Mouse (Mus musculus) heart, embryonic 13.5 days (tissue): Measurements from ENCODE around the gene Gps2. TPM values are rescaled to one million over a fixed set of nuclear protein-coding genes. Genes with fewer than 3 reads are reported as not detected.
"Not testable (repeated sequence)": the region's sequence is repeated elsewhere in the genome, so short reads cannot be mapped to it uniquely, and the experiment has no call there.

Experiments
- ATAC-seq: fragments of 200-750 bp; cut with Nextera tagmentation; 2 replicates; pipeline ENCODE4 v1.8.0; 2017; ENCODE audit warnings: moderate TSS enrichment; ENCODE audit not compliant: insufficient number of reproducible peaks, low FRiP score, low TSS enrichment; ENCODE audit errors: extremely low read depth
- H3K27ac ChIP-seq: fragments of 300-500 bp; sonication (generic); replicated peaks from 2 replicates; pipeline ENCODE4 v1.5.1; 2015; ENCODE audit warnings: moderate library complexity, mild to moderate bottlenecking, inconsistent platforms
- H3K27me3 ChIP-seq: fragments of 300-500 bp; sonication (generic); replicated peaks from 2 replicates; pipeline ENCODE4 v1.6.1; 2015; ENCODE audit warnings: mild to moderate bottlenecking, inconsistent platforms
- H3K36me3 ChIP-seq: fragments of 300-500 bp; sonication (generic); 2 replicates; pipeline ENCODE4 v1.6.1; 2015; ENCODE audit warnings: mild to moderate bottlenecking, inconsistent platforms
- H3K4me1 ChIP-seq: fragments of 300-500 bp; sonication (generic); 2 replicates; pipeline ENCODE4 v1.6.1; 2015; ENCODE audit warnings: inconsistent platforms
- H3K4me2 ChIP-seq: fragments of 300-500 bp; sonication (generic); 2 replicates; pipeline ENCODE4 v1.6.1; 2015; ENCODE audit warnings: inconsistent platforms, mild to moderate bottlenecking, moderate library complexity
- H3K4me3 ChIP-seq: fragments of 300-500 bp; sonication (generic); 2 replicates; pipeline ENCODE4 v1.5.1; 2015; ENCODE audit warnings: moderate library complexity, mild to moderate bottlenecking, inconsistent platforms
- H3K9ac ChIP-seq: fragments of 300-500 bp; sonication (generic); 2 replicates; pipeline ENCODE4 v1.6.1; 2015; ENCODE audit warnings: inconsistent platforms, mild to moderate bottlenecking, moderate library complexity
- H3K9me3 ChIP-seq: fragments of 300-500 bp; sonication (generic); 2 replicates; pipeline ENCODE4 v1.6.1; 2016; ENCODE audit warnings: inconsistent platforms
- WGBS: fragments of 180-500 bp; shearing (Covaris S2); methylation state at CpG from one replicate; pipeline ENCODE4 v1.1.7; 2015; ENCODE audit warnings: mixed read lengths; 5-methylcytosine and 5-hydroxymethylcytosine counted together
- microRNA-seq: library from miRNA; unstranded; fragments of <30 nt; microRNA quantifications from one replicate; pipeline ENCODE4, GENCODE M21; 2016
- polyA plus RNA-seq: library from polyadenylated mRNA; unstranded; fragments of >200 nt; fragmentation: Nextera tagmentation; extraction: Ambion mirVana; gene quantifications from 2 replicates; pipeline ENCODE4 v1.2.1, GENCODE M21; 2015

Gene Gps2
- polyA plus RNA-seq, 1 experiment from 2014 or later: 45.0 TPM

DNA sequence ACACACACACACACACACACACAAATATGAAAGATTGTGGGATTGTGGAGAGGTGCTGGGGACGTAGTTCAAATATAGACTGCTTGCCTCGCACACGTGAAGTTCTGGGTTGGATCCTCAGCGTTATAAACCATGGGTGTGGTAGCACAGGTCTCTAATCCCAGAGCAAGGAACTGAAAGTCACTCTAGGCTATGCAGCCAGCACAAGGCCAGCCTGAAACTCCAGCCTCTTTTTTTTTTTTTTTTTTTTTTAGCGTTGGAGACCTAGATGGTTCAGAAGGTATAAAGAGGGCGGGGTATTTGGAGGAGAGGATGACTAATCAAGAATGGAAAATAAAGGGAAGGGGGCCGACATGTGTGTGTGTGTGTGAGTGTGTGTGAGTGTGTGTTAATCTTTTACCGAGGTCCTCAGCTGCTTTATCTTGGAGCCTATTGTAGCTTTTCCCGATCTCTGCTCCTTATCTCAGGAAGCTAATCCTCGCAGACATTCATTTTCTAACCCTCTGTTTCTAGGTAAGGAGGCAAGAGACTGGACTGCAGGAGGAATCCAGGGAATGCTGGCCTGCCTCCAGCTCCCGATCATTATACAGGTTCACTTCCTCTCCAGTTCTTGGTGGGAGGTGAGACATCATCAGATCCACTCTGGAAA lies 39.7 kb downstream of the Gps2 start:
- Histone ChIP-seq H3K4me1 (peaks cover 14% of the 10 kb centered on the region), H3K27me3 (peaks cover 34% of the 10 kb centered on the region), H3K4me3 (no peak overlapping the region), H3K36me3 (no peaks in the 10 kb centered on the region), H3K9ac (peak overlapping the region; percentile 21; the same call in 1 of the 2 replicates), H3K27ac (no peak overlapping the region), H3K9me3 (no peaks in the 10 kb centered on the region), H3K4me2 (no peak overlapping the region; the same call in 1 of the 2 replicates)
- ATAC-seq: no peak
- 31% methylated on average over 11 of the region's 11 CpGs for whole genome bisulfite sequencing

DNA sequence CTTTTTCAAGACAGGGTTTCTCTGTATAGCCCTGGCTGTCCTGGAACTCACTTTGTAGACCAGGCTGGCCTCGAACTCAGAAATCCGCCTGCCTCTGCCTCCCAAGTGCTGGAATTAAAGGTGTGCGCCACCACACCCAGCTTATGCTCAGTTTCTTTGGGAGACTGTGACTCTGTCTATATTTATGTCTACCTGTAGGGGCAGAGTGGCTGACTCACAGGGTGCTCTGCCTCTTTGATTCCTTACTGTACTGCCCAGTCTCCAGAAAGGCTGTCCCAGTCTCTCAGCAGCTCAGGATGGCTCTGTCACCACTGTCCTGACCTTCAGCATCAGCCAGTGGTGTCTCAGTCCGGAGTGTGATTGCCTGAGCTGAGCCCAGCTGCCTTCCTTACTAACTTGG lies 41.9 kb downstream of the Gps2 start:
- 69% methylated on average over 4 of the region's 4 CpGs for WGBS
- H3K36me3 ChIP-seq, H3K4me3 ChIP-seq, H3K9ac ChIP-seq, H3K4me1 ChIP-seq, ATAC-seq, H3K27ac ChIP-seq, H3K9me3 ChIP-seq, H3K4me2 ChIP-seq: not testable (repeated sequence)
- H3K27me3 ChIP-seq: peaks cover 48% of the 10 kb centered on the region

DNA sequence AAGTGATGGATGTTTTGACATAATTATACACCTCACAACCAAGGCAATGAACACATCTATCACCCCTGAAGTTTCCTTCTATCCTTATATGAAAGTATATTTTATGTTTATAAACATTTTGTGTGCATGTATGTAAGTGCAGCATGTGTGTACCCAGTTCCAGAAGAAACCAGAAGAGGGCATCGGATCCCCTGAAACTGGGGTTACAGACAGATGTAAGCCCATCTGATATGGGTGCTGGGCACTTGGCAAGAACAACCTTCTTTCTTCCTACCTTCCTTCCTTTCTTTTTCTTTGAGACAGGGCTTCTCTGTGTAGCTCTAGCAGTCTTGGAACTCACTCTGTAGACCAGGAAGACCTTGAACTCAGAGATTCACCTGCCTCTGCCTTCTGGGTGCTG lies 42.5 kb downstream of the Gps2 start:
- H3K9ac ChIP-seq: no peak overlapping the region
- H3K27ac ChIP-seq: no peak overlapping the region
- no peak for ATAC-seq
- no peaks in the 10 kb centered on the region for H3K36me3 ChIP-seq
- H3K4me1 ChIP-seq: peaks cover 10% of the 10 kb centered on the region; the same call in 1 of the 2 replicates
- H3K4me3 ChIP-seq: no peak overlapping the region
- no peak overlapping the region for H3K4me2 ChIP-seq
- WGBS: 53% methylated on average over 1 of the region's 1 CpGs
- no peaks in the 10 kb centered on the region for H3K9me3 ChIP-seq
- H3K27me3 ChIP-seq: peaks cover 48% of the 10 kb centered on the region

DNA sequence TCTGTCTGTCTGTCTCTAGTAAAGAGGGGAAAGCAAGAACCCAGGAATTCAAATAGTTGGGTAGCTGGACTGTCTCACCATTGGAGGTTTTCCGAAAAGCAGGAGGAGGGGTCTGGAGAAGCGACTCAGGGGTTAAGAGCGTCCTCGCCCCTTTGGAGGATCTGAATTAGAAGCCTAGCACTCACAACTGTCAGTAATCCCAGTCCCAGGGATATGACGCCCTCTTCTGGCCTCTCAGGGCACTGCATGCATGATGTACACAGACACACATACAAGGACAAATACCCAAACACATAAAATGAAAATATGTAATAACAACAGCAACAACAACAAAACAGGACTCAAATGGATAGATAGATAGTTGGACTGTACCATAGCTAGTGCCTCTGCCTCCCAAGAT lies 46.9 kb downstream of the Gps2 start:
- no peak overlapping the region for H3K27ac ChIP-seq
- ATAC-seq: no peak
- no peak overlapping the region for H3K4me2 ChIP-seq
- peaks cover 80% of the 10 kb centered on the region for H3K27me3 ChIP-seq
- peaks cover 7% of the 10 kb centered on the region for H3K4me1 ChIP-seq
- no peaks in the 10 kb centered on the region for H3K9me3 ChIP-seq
- WGBS: 32% methylated on average over 5 of the region's 5 CpGs
- no peak overlapping the region for H3K9ac ChIP-seq
- no peaks in the 10 kb centered on the region for H3K36me3 ChIP-seq
- H3K4me3 ChIP-seq: no peak overlapping the region

DNA sequence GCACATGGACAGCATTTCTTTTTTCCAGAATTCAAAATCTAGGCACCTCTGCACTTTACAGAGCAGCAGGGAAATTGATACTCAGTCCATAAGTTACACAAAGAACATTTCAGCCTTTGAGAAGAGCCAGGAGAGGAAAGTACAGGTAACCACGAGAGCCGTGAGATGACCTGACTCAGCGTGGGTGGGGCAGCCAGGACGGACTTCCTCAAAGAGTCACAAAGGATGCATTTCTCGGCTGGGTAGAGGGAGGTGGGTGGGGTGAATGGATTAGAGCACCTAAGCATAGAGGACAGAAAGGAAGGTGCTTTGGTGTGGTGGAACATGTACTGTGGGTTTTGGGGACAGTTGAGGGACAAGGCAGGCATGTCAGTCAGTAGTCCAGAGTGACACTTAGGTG lies 48.2 kb downstream of the Gps2 start:
- no peaks in the 10 kb centered on the region for H3K9me3 ChIP-seq
- no peaks in the 10 kb centered on the region for H3K36me3 ChIP-seq
- no peak overlapping the region for H3K27ac ChIP-seq
- 35% methylated on average over 5 of the region's 5 CpGs for WGBS
- peaks cover 86% of the 10 kb centered on the region for H3K27me3 ChIP-seq
- no peak overlapping the region for H3K9ac ChIP-seq
- no peak overlapping the region for H3K4me3 ChIP-seq
- peaks cover 18% of the 10 kb centered on the region for H3K4me1 ChIP-seq
- H3K4me2 ChIP-seq: no peak overlapping the region
- no peak for ATAC-seq

DNA sequence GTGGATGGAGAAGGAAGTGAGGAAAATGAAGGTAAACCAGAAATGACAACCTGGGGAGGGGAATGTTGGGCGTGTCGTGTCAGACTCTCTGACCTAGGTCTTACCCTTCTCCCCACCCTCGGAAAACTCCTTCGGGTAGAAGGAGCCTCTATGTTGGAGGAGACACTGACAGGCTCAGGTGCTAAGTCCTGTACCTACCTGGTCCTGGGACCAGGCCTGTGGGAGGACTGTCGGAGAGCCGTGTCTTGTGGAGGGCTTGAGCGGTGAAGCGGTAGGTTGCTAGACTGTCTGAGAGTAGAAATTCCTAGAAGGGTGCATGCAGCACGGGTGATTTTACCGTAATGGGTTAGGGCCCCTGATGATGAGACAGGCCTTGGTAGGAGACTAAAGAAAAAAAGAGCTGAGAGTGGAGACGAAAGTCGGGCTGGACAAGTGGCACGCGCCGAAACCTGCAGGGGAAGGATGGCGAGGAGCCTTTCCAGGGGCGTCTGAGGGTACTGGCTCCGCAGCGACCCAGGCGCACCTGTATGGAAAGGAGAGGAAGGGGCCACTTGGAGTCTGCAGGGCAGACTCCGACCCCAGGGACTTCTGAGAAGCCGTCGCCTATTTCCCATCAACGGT lies 51.1 kb downstream of the Gps2 start, which contains the start of gene Cldn7:
Gene Cldn7 (plus strand): TSS at position 130 of the 621 bp plus-strand sequence.
- Histone ChIP-seq H3K27me3 (peaks cover 86% of the 10 kb centered on the region), H3K4me3 (peak within 1 kb of the TSS; percentile 56), H3K36me3 (peaks cover 21% of the 10 kb centered on the region), H3K27ac (no peak within 1 kb of the TSS), H3K9ac (peak within 1 kb of the TSS; percentile 44; the same call in 1 of the 2 replicates), H3K4me1 (peaks cover 20% of the 10 kb centered on the region), H3K4me2 (peak within 1 kb of the TSS; percentile 82), H3K9me3 (no peaks in the 10 kb centered on the region)
- no peak for ATAC-seq
- 8% methylated on average over 24 of the region's 24 CpGs for WGBS

DNA sequence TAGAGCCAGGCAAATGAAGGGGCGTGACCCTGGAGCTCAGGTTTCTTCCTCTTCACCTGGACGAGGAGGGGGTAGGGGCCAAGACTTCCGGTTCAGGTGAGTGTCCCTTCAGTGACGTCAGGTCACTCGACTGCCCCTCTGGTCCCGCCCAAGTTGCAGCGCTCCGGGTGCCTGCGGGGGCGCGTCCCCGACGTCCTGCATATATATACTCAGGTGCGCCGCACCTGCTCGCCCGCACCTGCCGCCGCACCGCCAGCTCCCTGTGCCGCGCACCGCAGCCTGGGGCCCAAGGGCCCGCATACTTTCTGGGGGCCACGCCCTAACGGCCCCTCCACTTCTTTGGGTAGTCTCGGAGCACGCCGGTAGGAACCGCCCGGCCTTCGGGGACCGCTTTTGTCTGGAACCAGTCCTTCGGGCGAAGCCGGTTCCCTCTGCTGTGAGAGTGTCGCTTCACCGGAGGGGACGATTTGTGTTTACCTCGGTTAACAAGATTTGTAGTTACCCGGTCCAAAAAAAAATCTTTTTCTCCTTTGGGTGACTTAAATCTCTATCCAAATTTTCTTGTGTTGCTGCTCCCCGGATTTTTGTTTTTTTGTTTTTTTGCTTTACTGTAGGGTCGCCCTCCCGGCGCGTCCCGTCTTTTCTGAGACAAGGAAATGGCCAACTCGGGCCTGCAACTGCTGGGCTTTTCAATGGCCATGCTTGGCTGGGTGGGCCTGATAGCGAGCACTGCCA lies 51.8 kb downstream of the Gps2 start:
- H3K36me3 ChIP-seq: peaks cover 27% of the 10 kb centered on the region
- H3K27ac ChIP-seq: no peak overlapping the region
- peaks cover 79% of the 10 kb centered on the region for H3K27me3 ChIP-seq
- peak overlapping the region; percentile 82 for H3K4me2 ChIP-seq
- no peaks in the 10 kb centered on the region for H3K9me3 ChIP-seq
- no peak for ATAC-seq
- peaks cover 20% of the 10 kb centered on the region for H3K4me1 ChIP-seq
- WGBS: 3% methylated on average over 49 of the region's 49 CpGs
- peak overlapping the region; percentile 56 for H3K4me3 ChIP-seq
- H3K9ac ChIP-seq: peak overlapping the region; percentile 77

Small RNA genes within 50 kb of the gene (microRNA-seq; reads per million reads assigned to microRNA genes)
- gene Mir6924: not detected

Other genes starting within 250 kb of the Gps2 start
- 8.8 and 10.5 TPM in 2 replicates for gene Cd68, start 247.7 kb upstream of the Gps2 start, polyA plus RNA-seq
- gene Eif4a1, start 241.5 kb upstream of the Gps2 start, polyA plus RNA-seq: 372 and 373 TPM in 2 replicates
- 59.2 and 63.5 TPM in 2 replicates for gene Senp3, start 231.8 kb upstream of the Gps2 start, polyA plus RNA-seq
- gene Tnfsf13, start 228.1 kb upstream of the Gps2 start, polyA plus RNA-seq: 0.23 and 0.38 TPM in 2 replicates
- 4.7 and 5.7 TPM in 2 replicates for gene Tnfsf12, start 218.0 kb upstream of the Gps2 start, polyA plus RNA-seq
- gene Tnfsfm13, start 217.8 kb upstream of the Gps2 start, polyA plus RNA-seq: 3.3 and 3.4 TPM in 2 replicates
- gene Polr2a, start 155.3 kb upstream of the Gps2 start, polyA plus RNA-seq: 16.1 and 19.1 TPM in 2 replicates
- gene Slc35g3, start 151.9 kb upstream of the Gps2 start, polyA plus RNA-seq: 0.19 and 0.51 TPM in 2 replicates
- 2.7 and 3.1 TPM in 2 replicates for gene Zbtb4, start 148.0 kb upstream of the Gps2 start, polyA plus RNA-seq
- 6.8 and 7.9 TPM in 2 replicates for gene Chrnb1, start 117.9 kb upstream of the Gps2 start, polyA plus RNA-seq
- gene Fgf11, start 112.0 kb upstream of the Gps2 start, polyA plus RNA-seq: 2.0 and 2.3 TPM in 2 replicates
- 1.8 and 1.9 TPM in 2 replicates for gene Tmem102, start 108.3 kb upstream of the Gps2 start, polyA plus RNA-seq
- gene Gm39566, start 98.6 kb upstream of the Gps2 start, polyA plus RNA-seq: not detected in 2 replicates
- gene Spem2, start 95.4 kb upstream of the Gps2 start, polyA plus RNA-seq: not detected in 2 replicates
- not detected in 2 replicates for gene Spem1, start 91.7 kb upstream of the Gps2 start, polyA plus RNA-seq
- gene Nlgn2, start 76.1 kb upstream of the Gps2 start, polyA plus RNA-seq: 2.0 and 2.4 TPM in 2 replicates
- gene Tmem256, start 75.4 kb upstream of the Gps2 start, polyA plus RNA-seq: 330 and 361 TPM in 2 replicates
- 75.4 and 76.2 TPM in 2 replicates for gene Plscr3, start 67.5 kb upstream of the Gps2 start, polyA plus RNA-seq
- gene Tnk1, start 55.2 kb upstream of the Gps2 start, polyA plus RNA-seq: 0.38 and 0.56 TPM in 2 replicates
- not detected in 2 replicates for gene Tmem95, start 35.9 kb upstream of the Gps2 start, polyA plus RNA-seq
- gene Kctd11, start 32.5 kb upstream of the Gps2 start, polyA plus RNA-seq: 3.9 TPM in 2 replicates
- 7.0 and 8.2 TPM in 2 replicates for gene Acap1, start 18.3 kb upstream of the Gps2 start, polyA plus RNA-seq
- gene 2810408A11Rik, start 12.9 kb upstream of the Gps2 start, polyA plus RNA-seq: 4.0 and 4.1 TPM in 2 replicates
- 7.8 and 8.1 TPM in 2 replicates for gene Neurl4, start 12.8 kb upstream of the Gps2 start, polyA plus RNA-seq
- 1,157 and 1,215 TPM in 2 replicates for gene Eif5a, start 8.1 kb downstream of the Gps2 start, polyA plus RNA-seq
- 3.1 TPM in 2 replicates for gene Ybx2, start 21.9 kb downstream of the Gps2 start, polyA plus RNA-seq
- 25.8 and 30.3 TPM in 2 replicates for gene Slc2a4, start 34.3 kb downstream of the Gps2 start, polyA plus RNA-seq
- gene Cldn7, start 50.9 kb downstream of the Gps2 start, polyA plus RNA-seq: 6.3 and 7.4 TPM in 2 replicates
- gene Ctdnep1, start 67.3 kb downstream of the Gps2 start, polyA plus RNA-seq: 21.0 and 21.1 TPM in 2 replicates
- gene Elp5, start 68.6 kb downstream of the Gps2 start, polyA plus RNA-seq: 111 and 119 TPM in 2 replicates
- gene Gabarap, start 77.3 kb downstream of the Gps2 start, polyA plus RNA-seq: 456 and 466 TPM in 2 replicates
- gene Phf23, start 81.9 kb downstream of the Gps2 start, polyA plus RNA-seq: 43.8 and 47.9 TPM in 2 replicates
- gene Dvl2, start 86.7 kb downstream of the Gps2 start, polyA plus RNA-seq: 20.7 and 22.0 TPM in 2 replicates
- gene Acadvl, start 101.5 kb downstream of the Gps2 start, polyA plus RNA-seq: 131 and 140 TPM in 2 replicates
- 4.7 and 5.1 TPM in 2 replicates for gene Dlg4, start 103.1 kb downstream of the Gps2 start, polyA plus RNA-seq
- gene Asgr1, start 140.2 kb downstream of the Gps2 start, polyA plus RNA-seq: 0.24 TPM in 1 of 2 replicates, not detected in the other
- gene Asgr2, start 178.8 kb downstream of the Gps2 start, polyA plus RNA-seq: 0.18 TPM in 1 of 2 replicates, not detected in the other
- gene Mgl2, start 216.4 kb downstream of the Gps2 start, polyA plus RNA-seq: 0.53 and 0.67 TPM in 2 replicates
- 0.31 and 0.43 TPM in 2 replicates for gene Clec10a, start 242.3 kb downstream of the Gps2 start, polyA plus RNA-seq